ENCODE assay signal across 15 mouse cellular contexts in genomic region chr12:73402851-73403665, GRCm38 (mm10).
A peak's percentile ranks its signal among the peaks of the same experiment; 100 is the strongest.
DNase-seq lines count a peak whose midpoint lies in the region; ATAC-seq and TF ChIP-seq lines count a peak whose summit lies in the region.
"Had no signal": no experiment of that assay in that cellular context is flagged by ENCODE, and none has a peak within 500 bp of the region (broad histone marks: within the 10 kb centered on the region; RNA-seq: fewer than 3 reads in every experiment).

No protein-coding gene starts in this region.

- TF ChIP-seq POLR2A in thymus, adult 2 months (IDR thresholded peaks at IDR 0.05; ENCODE audit: control insufficient read depth, extremely low read depth, insufficient read depth, low read length, poor library complexity): no peak
- TF ChIP-seq POLR2A in heart, adult 2 months (IDR thresholded peaks at IDR 0.05; ENCODE audit: insufficient read depth, low read depth, low read length): peak; percentile 54

- 95% methylated on average over 11 of the region's 11 CpGs for WGBS in thymus, adult 2 months
- WGBS in heart, adult 2 months: 55% methylated on average over 11 of the region's 11 CpGs
- WGBS in heart, postnatal 0 days: 30% methylated on average over 11 of the region's 11 CpGs

- H3K9ac ChIP-seq in heart, adult 2 months (ENCODE audit: low read depth, low read length): peak overlapping the region; percentile 39
- H3K9ac ChIP-seq in heart, postnatal 0 days (replicated peaks; ENCODE audit: low read depth, low read length): no peak overlapping the region
- H3K9ac ChIP-seq: embryonic facial prominence, embryonic 13.5 days; forebrain, embryonic 15.5 days; liver, embryonic 12.5 days; midbrain, embryonic 12.5 days; neural tube, embryonic 13.5 days had no signal

- peak overlapping the region; percentile 56; the same call in 1 of the 2 replicates for H3K27ac ChIP-seq in thymus, adult 2 months (ENCODE audit: control insufficient read depth, insufficient read depth, low read length)
- H3K27ac ChIP-seq in heart, adult 2 months: peak overlapping the region; percentile 97
- peak overlapping the region; percentile 96 for H3K27ac ChIP-seq in heart, postnatal 0 days (ENCODE audit: low read depth)
- H3K27ac ChIP-seq: embryonic facial prominence, embryonic 13.5 days; forebrain, embryonic 15.5 days; kidney, postnatal 0 days; liver, embryonic 12.5 days; midbrain, embryonic 12.5 days; neural tube, embryonic 13.5 days had no signal

- intact Hi-C loops in heart, adult 2 months (cut with DNase I): no loop called here

- ATAC-seq in heart, postnatal 0 days (ENCODE audit: insufficient read depth, low read depth): peak; percentile 87
- ATAC-seq: forebrain, embryonic 15.5 days; liver, embryonic 12.5 days; Patski had no signal

- H3K36me3 ChIP-seq in thymus, adult 2 months (ENCODE audit: control insufficient read depth, insufficient read depth, low read length): no peaks in the 10 kb centered on the region
- H3K36me3 ChIP-seq in heart, adult 2 months (ENCODE audit: control insufficient read depth, insufficient read depth, low read length): no peaks in the 10 kb centered on the region; the same call in 1 of the 2 replicates
- no peaks in the 10 kb centered on the region for H3K36me3 ChIP-seq in heart, postnatal 0 days (replicated peaks; ENCODE audit: control insufficient read depth, insufficient read depth, low read length)
- H3K36me3 ChIP-seq: embryonic facial prominence, embryonic 13.5 days; forebrain, embryonic 15.5 days; liver, embryonic 12.5 days; midbrain, embryonic 12.5 days; neural tube, embryonic 13.5 days had no signal

- DNase-seq in thymus, adult 2 months: no peak
- no peak for DNase-seq in thymus, postnatal 36 days
- peak; percentile 53 to 71 for DNase-seq in heart, adult 2 months
- peak; percentile 93 for DNase-seq in heart, postnatal 0 days (ENCODE audit: low spot score)
- no peak for DNase-seq in adrenal gland, postnatal 4 days (ENCODE audit: low spot score in 2 of 2)
- DNase-seq in right cerebral cortex, adult 18-20 months: no peak
- no peak for DNase-seq in layer of hippocampus, adult 9-11 months
- DNase-seq: lung, postnatal 10 days had no signal

- H3K79me2 ChIP-seq in heart, adult 2 months (replicated peaks; ENCODE audit: control insufficient read depth, insufficient read depth, low read length): no peaks in the 10 kb centered on the region

- no peaks in the 10 kb centered on the region for H3K27me3 ChIP-seq in thymus, adult 2 months (ENCODE audit: control insufficient read depth, insufficient read depth, low read length)
- H3K27me3 ChIP-seq in heart, adult 2 months (ENCODE audit: control insufficient read depth, insufficient read depth, low read length): no peaks in the 10 kb centered on the region
- H3K27me3 ChIP-seq in heart, postnatal 0 days (ENCODE audit: control insufficient read depth, insufficient read depth, low read length): no peaks in the 10 kb centered on the region
- H3K27me3 ChIP-seq: embryonic facial prominence, embryonic 13.5 days; forebrain, embryonic 15.5 days; liver, embryonic 12.5 days; midbrain, embryonic 12.5 days; neural tube, embryonic 13.5 days; Patski had no signal

- peaks cover 47% of the 10 kb centered on the region for H3K4me1 ChIP-seq in thymus, adult 2 months (replicated peaks; ENCODE audit: control insufficient read depth, insufficient read depth, low read length)
- peaks cover 10% of the 10 kb centered on the region; the same call in 1 of the 2 replicates for H3K4me1 ChIP-seq in heart, adult 2 months (ENCODE audit: control insufficient read depth, insufficient read depth, low read length)
- peaks cover 30% of the 10 kb centered on the region for H3K4me1 ChIP-seq in heart, postnatal 0 days (ENCODE audit: control insufficient read depth, insufficient read depth)
- H3K4me1 ChIP-seq: forebrain, embryonic 15.5 days; liver, embryonic 12.5 days had no signal

- no peak for TF ChIP-seq CTCF in thymus, adult 2 months (IDR thresholded peaks at IDR 0.05; ENCODE audit: borderline replicate concordance, control insufficient read depth, extremely low read depth, insufficient read depth, low read length, poor library complexity)
- no peak for TF ChIP-seq CTCF in heart, adult 2 months (IDR thresholded peaks at IDR 0.05)
- TF ChIP-seq CTCF in heart, postnatal 0 days (IDR thresholded peaks at IDR 0.05; ENCODE audit: low read depth): no peak

- peak overlapping the region; percentile 8; the same call in 1 of the 2 replicates for H3K4me2 ChIP-seq in heart, postnatal 0 days (ENCODE audit: low read depth, low read length)
- H3K4me2 ChIP-seq: embryonic facial prominence, embryonic 13.5 days; forebrain, embryonic 15.5 days; liver, embryonic 12.5 days; midbrain, embryonic 12.5 days; neural tube, embryonic 13.5 days had no signal

- 0 out of 2 replicates have a peak, but pooled peaks have one; percentile 25 for TF ChIP-seq EP300 in heart, adult 2 months (IDR thresholded peaks at IDR 0.05; ENCODE audit: insufficient read depth, low read depth, low read length)
- TF ChIP-seq EP300 in heart, postnatal 0 days (IDR thresholded peaks at IDR 0.05; ENCODE audit: low read depth): peak; percentile 55; the same call in 1 of the 2 replicates

- H3K4me3 ChIP-seq in thymus, adult 2 months (ENCODE audit: control insufficient read depth, insufficient read depth, low read length): no peak overlapping the region
- H3K4me3 ChIP-seq in heart, adult 2 months: no peak overlapping the region
- H3K4me3 ChIP-seq in heart, postnatal 0 days (ENCODE audit: low read depth, low read length): no peak overlapping the region
- H3K4me3 ChIP-seq: embryonic facial prominence, embryonic 13.5 days; forebrain, embryonic 15.5 days; liver, embryonic 12.5 days; midbrain, embryonic 12.5 days; neural tube, embryonic 13.5 days had no signal

- H3K9me3 ChIP-seq in heart, postnatal 0 days (replicated peaks; ENCODE audit: control insufficient read depth, low read length): no peaks in the 10 kb centered on the region
- H3K9me3 ChIP-seq: embryonic facial prominence, embryonic 13.5 days; forebrain, embryonic 15.5 days; liver, embryonic 12.5 days; midbrain, embryonic 12.5 days; neural tube, embryonic 13.5 days had no signal

Comparison
In these comparisons a context has a peak if more than half of its experiments do, and no peak if none do; other contexts are left out.
1. DNase-seq: peak in heart, adult 2 months (2 of 2) and heart, postnatal 0 days (single experiment); none in thymus, adult 2 months (single experiment), thymus, postnatal 36 days (0 of 2), adrenal gland, postnatal 4 days (0 of 2), right cerebral cortex, adult 18-20 months (single experiment) and layer of hippocampus, adult 9-11 months (single experiment).
2. Peak in every context shown above with its lines, with median percentiles within 50 percentile points of each other: H3K27ac ChIP-seq.